Mouse (Mus musculus) urinary bladder, adult 18-20 months (tissue): Measurements from ENCODE around the gene Myo10.

Source experiments
- DNase-seq, 2 experiments: peaks; one replicate each; pipeline ENCODE4 v3.0.0; 2022; ENCODE audit warnings: low spot score in 2 of 2, mixed read lengths in 2 of 2

Myo10 gene

GRCm38 (mm10) chr15:25622200-25622866 lies at the start of gene Myo10:
Gene Myo10 (plus strand): TSS chr15:25622525.
- peak; percentile 100 for DNase-seq

- DNase-seq = no peak
Observed at GRCm38 (mm10) chr15:25573113-25573512, 49.2 kb upstream of the Myo10 start.

GRCm38 (mm10) chr15:25573876-25574601 lies 48.3 kb upstream of the Myo10 start:
- DNase-seq = no peak

- DNase-seq = no peak
Observed at GRCm38 (mm10) chr15:25577327-25578051, 44.8 kb upstream of the Myo10 start.

GRCm38 (mm10) chr15:25578369-25578768 lies 44.0 kb upstream of the Myo10 start:
- DNase-seq = no peak

- DNase-seq = no peak
Observed at GRCm38 (mm10) chr15:25580731-25581130, 41.6 kb upstream of the Myo10 start.

- no peak for DNase-seq
Observed at GRCm38 (mm10) chr15:25582055-25582454, 40.3 kb upstream of the Myo10 start.

GRCm38 (mm10) chr15:25583361-25583760 lies 39.0 kb upstream of the Myo10 start:
- DNase-seq = no peak

GRCm38 (mm10) chr15:25586828-25587227 lies 35.5 kb upstream of the Myo10 start:
- no peak for DNase-seq

- no peak for DNase-seq
Observed at GRCm38 (mm10) chr15:25587943-25588342, 34.4 kb upstream of the Myo10 start.

GRCm38 (mm10) chr15:25589318-25589902 lies 32.9 kb upstream of the Myo10 start:
- DNase-seq = no peak

- DNase-seq = peak in 1 of 2 experiments; percentile 2
Observed at GRCm38 (mm10) chr15:25589916-25590315, 32.4 kb upstream of the Myo10 start.

- no peak for DNase-seq
Observed at GRCm38 (mm10) chr15:25590891-25591290, 31.4 kb upstream of the Myo10 start.

GRCm38 (mm10) chr15:25591964-25592363 lies 30.4 kb upstream of the Myo10 start:
- DNase-seq = no peak

- DNase-seq = no peak
Observed at GRCm38 (mm10) chr15:25593469-25594150, 28.7 kb upstream of the Myo10 start.

GRCm38 (mm10) chr15:25598313-25598712 lies 24.0 kb upstream of the Myo10 start:
- no peak for DNase-seq

- DNase-seq = no peak
Observed at GRCm38 (mm10) chr15:25602306-25602705, 20.0 kb upstream of the Myo10 start.

- no peak for DNase-seq
Observed at GRCm38 (mm10) chr15:25603286-25603685, 19.0 kb upstream of the Myo10 start.

GRCm38 (mm10) chr15:25604231-25604630 lies 18.1 kb upstream of the Myo10 start:
- DNase-seq = no peak

- no peak for DNase-seq
Observed at GRCm38 (mm10) chr15:25605376-25605775, 16.9 kb upstream of the Myo10 start.

- DNase-seq = no peak
Observed at GRCm38 (mm10) chr15:25608742-25609141, 13.6 kb upstream of the Myo10 start.

GRCm38 (mm10) chr15:25609253-25609652 lies 13.1 kb upstream of the Myo10 start:
- DNase-seq = no peak
